Mouse (Mus musculus): ENCODE data around the gene Pla2g2f. TPM values are rescaled to one million over a fixed set of nuclear protein-coding genes. Genes with fewer than 3 reads are reported as not detected.

The Pla2g2f gene
- polyA plus RNA-seq, 1 experiment from 2014 or later, result not detected

DNA sequence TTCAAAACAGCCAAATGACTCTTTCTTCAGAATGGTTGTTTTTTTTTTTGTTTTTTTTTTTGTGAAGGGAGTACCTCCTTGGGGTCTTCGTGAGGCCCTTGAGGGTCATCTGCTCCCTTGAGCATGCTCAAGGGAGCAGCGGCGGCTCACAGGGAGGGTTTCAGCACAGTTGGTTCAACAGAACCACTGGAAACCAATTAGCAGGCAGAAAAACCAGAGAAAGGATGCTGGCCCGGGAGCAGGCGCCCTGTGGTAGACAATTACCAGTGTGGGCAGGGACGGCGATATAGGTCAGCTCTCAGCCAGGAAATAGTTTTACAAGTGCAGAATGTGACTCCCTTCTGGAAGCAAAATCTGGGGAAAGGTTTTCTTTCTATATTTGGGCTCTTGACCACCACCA is 53.8 kb downstream of the Pla2g2f start:
- POLR2A ChIA-PET, result interaction anchor here (0.7 kb wide), 1 partner anchor 149 kb away, joined by 3 read pairs; no protein-coding TSS in a partner anchor

GRCm38 (mm10) chr4:138702528-138702927 is 54.9 kb downstream of the Pla2g2f start:
- H3K27me3 ChIP-seq, result no peaks in the 10 kb centered on the region
- POLR2A ChIA-PET, result no interaction called here
- DNase-seq (ENCODE audit: low read depth, low spot score) (no peak), ATAC-seq (no peak)
- TF ChIP-seq CTCF (IDR thresholded peaks at IDR 0.05), result no peak
- in situ Hi-C loops (cut with MboI; ENCODE audit: low pct_unique_long_range_greater_than_20kb), result loop anchor here (5.0 kb wide), 1 partner anchor 255 kb away; no protein-coding TSS in a partner anchor
- CTCF ChIA-PET, result interaction anchor here (1.0 kb wide), 1 partner anchor 255 kb away, joined by 3 read pairs; no protein-coding TSS in a partner anchor

More for the DNA sequence above, 53.8 kb downstream of the Pla2g2f start:
- in situ Hi-C loops (cut with MboI; ENCODE audit: low pct_unique_long_range_greater_than_20kb), result loop anchor here (5.0 kb wide), 1 partner anchor 256 kb away; no protein-coding TSS in a partner anchor
- no peak for TF ChIP-seq CTCF (IDR thresholded peaks at IDR 0.05)
- ATAC-seq, result no peak
- CTCF ChIA-PET, result no interaction called here
- DNase-seq (ENCODE audit: low read depth, low spot score), result no peak
- H3K27me3 ChIP-seq, result no peaks in the 10 kb centered on the region

DNA sequence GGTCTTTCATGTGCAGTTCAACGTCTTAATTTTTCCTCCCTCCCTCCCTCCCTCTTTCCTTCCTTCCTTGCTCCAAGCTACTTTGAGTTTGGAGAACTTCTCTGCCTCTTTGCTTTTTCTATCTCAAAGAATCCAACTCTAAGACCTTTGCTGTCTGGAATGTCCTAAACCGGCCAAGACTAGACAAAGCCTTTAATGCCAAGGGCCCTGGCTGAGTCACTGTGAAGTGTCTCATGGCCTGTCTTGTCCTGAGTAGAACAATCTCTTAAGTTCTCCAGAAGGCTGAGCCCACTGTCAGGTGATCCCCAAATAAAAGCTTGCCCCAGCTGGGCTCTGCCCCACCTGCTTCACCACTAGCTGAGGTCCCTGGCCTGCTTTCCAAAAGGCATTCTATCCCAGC is 55.4 kb downstream of the Pla2g2f start:
- ChIA-PET POLR2A (no interaction called here), CTCF (interaction anchor here (1.0 kb wide), 1 partner anchor 255 kb away, joined by 3 read pairs; no protein-coding TSS in a partner anchor)
- TF ChIP-seq CTCF (IDR thresholded peaks at IDR 0.05), result no peak
- no peak for ATAC-seq
- H3K27me3 ChIP-seq, result no peaks in the 10 kb centered on the region
- in situ Hi-C loops (cut with MboI; ENCODE audit: low pct_unique_long_range_greater_than_20kb), result loop anchor here (5.0 kb wide), 1 partner anchor 255 kb away; no protein-coding TSS in a partner anchor
- no peak for DNase-seq (ENCODE audit: low read depth, low spot score)

DNA sequence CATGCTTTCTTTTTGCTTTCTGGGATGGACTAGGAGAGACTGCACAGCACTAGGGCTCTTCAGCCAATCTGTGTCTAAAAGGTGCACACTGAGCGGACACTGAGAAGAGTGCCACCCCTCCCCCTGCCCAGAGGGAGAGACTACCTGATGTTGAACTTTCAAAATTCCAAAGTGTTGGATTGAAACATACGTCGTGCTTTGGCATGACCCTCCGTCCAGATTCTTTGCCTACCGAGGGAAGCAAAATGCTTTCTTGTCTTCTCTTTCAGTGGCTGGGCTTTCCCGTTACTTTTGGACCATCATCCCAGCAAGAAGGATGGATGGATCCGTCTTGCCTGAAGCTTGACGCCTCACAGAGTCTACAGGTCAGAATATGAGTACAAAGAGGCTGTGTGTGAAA is 56.3 kb downstream of the Pla2g2f start:
- ChIA-PET POLR2A (no interaction called here), CTCF (interaction anchor here (1.4 to 1.5 kb wide), 2 partner anchors 11 to 256 kb away, joined by 3 to 5 read pairs; no protein-coding TSS in a partner anchor)
- ATAC-seq (no peak), DNase-seq (ENCODE audit: low read depth, low spot score) (no peak)
- no peaks in the 10 kb centered on the region for H3K27me3 ChIP-seq
- no peak for TF ChIP-seq CTCF (IDR thresholded peaks at IDR 0.05)
- in situ Hi-C loops (cut with MboI; ENCODE audit: low pct_unique_long_range_greater_than_20kb), result loop anchor here (5.0 kb wide), 1 partner anchor 254 kb away; no protein-coding TSS in a partner anchor

Other genes starting within 250 kb of the Pla2g2f start
- 0.05 TPM for gene Vwa5b1, start 121.7 kb downstream of the Pla2g2f start, polyA plus RNA-seq (2021)
- gene Pla2g2c, start 32.8 kb downstream of the Pla2g2f start, polyA plus RNA-seq (2021), result not detected
- not detected for gene Ubxn10, start 20.5 kb downstream of the Pla2g2f start, polyA plus RNA-seq (2021)
- gene Pla2g2d, start 18.1 kb upstream of the Pla2g2f start, polyA plus RNA-seq (2021), result 0.03 TPM
- gene Pla2g5, start 105.9 kb upstream of the Pla2g2f start, polyA plus RNA-seq (2021), result 1.4 TPM
- gene Gm13030, start 116.3 kb upstream of the Pla2g2f start, polyA plus RNA-seq (2021), result not detected
- not detected for gene Pla2g2e, start 120.3 kb upstream of the Pla2g2f start, polyA plus RNA-seq (2021)
- 10.5 TPM for gene Otud3, start 156.3 kb upstream of the Pla2g2f start, polyA plus RNA-seq (2021)
- not detected for gene Rnf186, start 209.5 kb upstream of the Pla2g2f start, polyA plus RNA-seq (2021)
- gene Tmco4, start 215.3 kb upstream of the Pla2g2f start, polyA plus RNA-seq (2021), result 6.8 TPM

Measured in Patski (cell line).